Mouse (Mus musculus): ENCODE measurements around the gene Snap29. TPM values are rescaled to one million over a fixed set of nuclear protein-coding genes. Genes with fewer than 3 reads are reported as not detected.

The Snap29 gene
- total RNA-seq (2021), result 10 to 100 TPM; 18.4 to 25.0 TPM
- long read RNA-seq, experiment 1, partial matches to known transcripts, result 0 of 2 reads
- long read RNA-seq, experiment 1, other reads (novel, unspliced or antisense), result 0 of 2 reads
- long read RNA-seq, experiment 2, transcript Snap29-201 (5 exons, 3,447 nt), result major isoform, 7 of 8 reads
- long read RNA-seq, experiment 2, partial matches to known transcripts, result 0 of 8 reads
- long read RNA-seq, experiment 2, other reads (novel, unspliced or antisense), result 1 of 8 reads

GRCm38 (mm10) chr16:17405736-17406443 lies at the start of gene Snap29, which contains the start of gene Pi4ka:
Gene Snap29 (plus strand): TSS chr16:17405986.
Gene Pi4ka (minus strand): TSS chr16:17406314.
- H3K4me3 ChIP-seq, result peak within 1 kb of the TSS; percentile 92
- H3K27ac ChIP-seq, result peak within 1 kb of the TSS; percentile 94
- TF ChIP-seq CTCF (IDR thresholded peaks at IDR 0.05), result no peak
- intact Hi-C loops (cut with DNase I), result loop anchor here (2.0 to 5.0 kb wide), 2 partner anchors 43 to 126 kb away; partner anchors contain the start of gene Thap7
- peak; percentile 100 for DNase-seq

- H3K27ac ChIP-seq, result no peak overlapping the region
- intact Hi-C loops (cut with DNase I), result no loop called here
- H3K4me3 ChIP-seq, result no peak overlapping the region
- DNase-seq, result no peak
- no peak for TF ChIP-seq CTCF (IDR thresholded peaks at IDR 0.05)
Measured at GRCm38 (mm10) chr16:17356031-17356430, 49.8 kb upstream of the Snap29 start.

GRCm38 (mm10) chr16:17358787-17359186 lies 47.0 kb upstream of the Snap29 start:
- no peak overlapping the region for H3K27ac ChIP-seq
- DNase-seq, result no peak
- intact Hi-C loops (cut with DNase I), result no loop called here
- TF ChIP-seq CTCF (IDR thresholded peaks at IDR 0.05), result no peak
- H3K4me3 ChIP-seq, result no peak overlapping the region

- no peak for DNase-seq
- intact Hi-C loops (cut with DNase I), result no loop called here
- H3K4me3 ChIP-seq, result no peak overlapping the region
- TF ChIP-seq CTCF (IDR thresholded peaks at IDR 0.05), result no peak
- no peak overlapping the region for H3K27ac ChIP-seq
Measured at GRCm38 (mm10) chr16:17382306-17382705, 23.5 kb upstream of the Snap29 start.

- intact Hi-C loops (cut with DNase I), result no loop called here
- no peak overlapping the region for H3K4me3 ChIP-seq
- DNase-seq, result no peak
- H3K27ac ChIP-seq, result no peak overlapping the region
- TF ChIP-seq CTCF (IDR thresholded peaks at IDR 0.05), result no peak
Measured at GRCm38 (mm10) chr16:17383594-17384326, 22.0 kb upstream of the Snap29 start.

GRCm38 (mm10) chr16:17392784-17393183 lies 13.0 kb upstream of the Snap29 start:
- H3K4me3 ChIP-seq, result no peak overlapping the region
- intact Hi-C loops (cut with DNase I), result no loop called here
- TF ChIP-seq CTCF (IDR thresholded peaks at IDR 0.05), result no peak
- H3K27ac ChIP-seq, result no peak overlapping the region
- DNase-seq, result no peak

GRCm38 (mm10) chr16:17402855-17403254 lies 2.9 kb upstream of the Snap29 start:
- Histone ChIP-seq H3K4me3 (no peak overlapping the region), H3K27ac (no peak overlapping the region)
- no peak for DNase-seq
- TF ChIP-seq CTCF (IDR thresholded peaks at IDR 0.05), result peak; percentile 79
- intact Hi-C loops (cut with DNase I), result no loop called here

- peak overlapping the region; percentile 94 for H3K27ac ChIP-seq
- TF ChIP-seq CTCF (IDR thresholded peaks at IDR 0.05), result no peak
- H3K4me3 ChIP-seq, result peak overlapping the region; percentile 92
- intact Hi-C loops (cut with DNase I), result loop anchor here (5.0 kb wide), 1 partner anchor 127 kb away; the partner anchor contains the start of gene Thap7
- peak; percentile 64 for DNase-seq
Measured at GRCm38 (mm10) chr16:17405271-17405696, 502 bp upstream of the Snap29 start.

GRCm38 (mm10) chr16:17406512-17407231 lies 886 bp downstream of the Snap29 start:
- intact Hi-C loops (cut with DNase I), result loop anchor here (2.0 to 5.0 kb wide), 2 partner anchors 42 to 126 kb away; partner anchors contain the start of gene Thap7
- no peak for DNase-seq
- no peak for TF ChIP-seq CTCF (IDR thresholded peaks at IDR 0.05)
- Histone ChIP-seq H3K4me3 (peak overlapping the region; percentile 92), H3K27ac (peak overlapping the region; percentile 94)

GRCm38 (mm10) chr16:17409046-17409445 lies 3.3 kb downstream of the Snap29 start:
- no peak overlapping the region for H3K4me3 ChIP-seq
- H3K27ac ChIP-seq, result peak overlapping the region; percentile 28; the same call in 1 of the 2 replicates
- intact Hi-C loops (cut with DNase I), result loop anchor here (5.0 kb wide), 1 partner anchor 123 kb away; the partner anchor contains the start of gene Thap7
- no peak for DNase-seq
- TF ChIP-seq CTCF (IDR thresholded peaks at IDR 0.05), result no peak

- intact Hi-C loops (cut with DNase I), result no loop called here
- TF ChIP-seq CTCF (IDR thresholded peaks at IDR 0.05), result no peak
- no peak overlapping the region for H3K27ac ChIP-seq
- no peak for DNase-seq
- H3K4me3 ChIP-seq, result no peak overlapping the region
Measured at GRCm38 (mm10) chr16:17410209-17410608, 4.4 kb downstream of the Snap29 start.

GRCm38 (mm10) chr16:17423021-17423420 lies 17.2 kb downstream of the Snap29 start:
- no peak for DNase-seq
- no peak overlapping the region for H3K27ac ChIP-seq
- TF ChIP-seq CTCF (IDR thresholded peaks at IDR 0.05), result no peak
- intact Hi-C loops (cut with DNase I), result no loop called here
- no peak overlapping the region for H3K4me3 ChIP-seq
